Comparison of ENCODE assay signal across 10 mouse cellular contexts in genomic region chr1:135725936-135726335, GRCm38 (mm10). TPM values are rescaled to one million over a fixed set of nuclear protein-coding genes. Genes with fewer than 3 reads are reported as not detected.
DNase-seq lines count a peak whose midpoint lies in the region; ATAC-seq and TF ChIP-seq lines count a peak whose summit lies in the region.
"Had no signal": no experiment of that assay in that cellular context is flagged by ENCODE, and none has a peak within 500 bp of the region (broad histone marks: within the 10 kb centered on the region; RNA-seq: fewer than 3 reads in every experiment).

No protein-coding gene starts in this region.

- H3K4me1 ChIP-seq in kidney, adult 2 months (ENCODE audit: control insufficient read depth, insufficient read depth, low read length): no peaks in the 10 kb centered on the region
- H3K4me1 ChIP-seq in kidney, embryonic 16.5 days (ENCODE audit: insufficient read depth, low read length): peaks cover 28% of the 10 kb centered on the region

- H3K9ac ChIP-seq in kidney, embryonic 16.5 days (replicated peaks; ENCODE audit: low read length): no peak overlapping the region

- no peaks in the 10 kb centered on the region for H3K27me3 ChIP-seq in kidney, adult 2 months (replicated peaks; ENCODE audit: control insufficient read depth, insufficient read depth, low read length)
- H3K27me3 ChIP-seq in kidney, embryonic 16.5 days (ENCODE audit: insufficient read depth, low read length): no peaks in the 10 kb centered on the region
- H3K27me3 ChIP-seq: Patski had no signal

- H3K27ac ChIP-seq in kidney, adult 2 months (ENCODE audit: insufficient read depth, low read depth, low read length): no peak overlapping the region
- H3K27ac ChIP-seq in kidney, embryonic 16.5 days (ENCODE audit: low read length): no peak overlapping the region

- no peaks in the 10 kb centered on the region for H3K36me3 ChIP-seq in kidney, adult 2 months (ENCODE audit: control insufficient read depth, insufficient read depth, low read length)
- H3K36me3 ChIP-seq in kidney, embryonic 16.5 days (ENCODE audit: insufficient read depth, low read length): no peaks in the 10 kb centered on the region

- TF ChIP-seq CTCF in kidney, adult 2 months (conservative IDR thresholded peaks at IDR 0.05; ENCODE audit: insufficient read depth, insufficient read length, low read depth, low read length): no peak

- WGBS in kidney, adult 2 months: 52% methylated on average over 7 of the region's 7 CpGs
- WGBS in kidney, embryonic 16.5 days: 47% methylated on average over 7 of the region's 7 CpGs

- no peak for ATAC-seq in kidney, embryonic 16.5 days (ENCODE audit: low FRiP score, low TSS enrichment)
- peak; percentile 24; the same call in 1 of the 2 replicates for ATAC-seq in megakaryocyte progenitor cell, adult 5-6 weeks (replicated peaks; ENCODE audit: poor library complexity)
- ATAC-seq: Patski had no signal

- no peak overlapping the region for H3K4me2 ChIP-seq in kidney, embryonic 16.5 days (replicated peaks; ENCODE audit: low read depth, low read length)

- no peak overlapping the region for H3K4me3 ChIP-seq in kidney, adult 2 months (ENCODE audit: insufficient read depth, low read depth, low read length)
- H3K4me3 ChIP-seq in kidney, embryonic 16.5 days (ENCODE audit: low read length): no peak overlapping the region

- peak; percentile 78 for DNase-seq in kidney, adult 2 months
- peak; percentile 82 for DNase-seq in T-cell, adult 2 months (ENCODE audit: low spot score)
- peak; percentile 82 for DNase-seq in induced T-regulatory cell, adult 2 months (ENCODE audit: low read depth)
- DNase-seq in frontal cortex, adult 2 months (ENCODE audit: extremely low spot score in 1 of 2, low spot score in 1 of 2): no peak
- DNase-seq in left cerebral cortex, adult 18-20 months (ENCODE audit: low spot score in 2 of 2): no peak
- no peak for DNase-seq in Muller cell, postnatal 12 days (ENCODE audit: inconsistent ontology term)
- DNase-seq: liver had no signal

- no peak for TF ChIP-seq POLR2A in kidney, adult 2 months (IDR thresholded peaks at IDR 0.05; ENCODE audit: low read depth, low read length)

- H3K9me3 ChIP-seq in kidney, embryonic 16.5 days (ENCODE audit: low read length): no peaks in the 10 kb centered on the region

RNA-seq across cellular contexts. Expression of gene Csrp1, which starts 6.1 kb away (rescaled TPM):
- 122 and 124 TPM in 2 replicates for polyA plus RNA-seq in kidney, adult 2 months (2012; rRNA removed)
- polyA plus RNA-seq in kidney, embryonic 16.5 days (2015; fragmentation: Nextera tagmentation; extraction: Ambion mirVana): 141 and 157 TPM in 2 replicates
- 103 and 106 TPM in 2 replicates for total RNA-seq in megakaryocyte progenitor cell, adult 5-6 weeks (2015)
- 104 and 113 TPM in 2 replicates for total RNA-seq in megakaryocyte progenitor cell, adult 5-6 weeks (2017)
- 205 and 232 TPM in 2 replicates for polyA plus RNA-seq in frontal cortex, adult 2 months (2012; rRNA removed)
- total RNA-seq in left cerebral cortex, adult 18-20 months (2021): 100 to 1,000 TPM; 219 to 238 TPM

RNA-seq across cellular contexts. Expression of gene Phlda3, which starts 40.0 kb away (rescaled TPM):
- polyA plus RNA-seq in kidney, adult 2 months (2012; rRNA removed): 37.2 and 40.0 TPM in 2 replicates
- 79.6 and 87.5 TPM in 2 replicates for polyA plus RNA-seq in kidney, embryonic 16.5 days (2015; fragmentation: Nextera tagmentation; extraction: Ambion mirVana)
- total RNA-seq in megakaryocyte progenitor cell, adult 5-6 weeks (2015): 0.61 and 1.1 TPM in 2 replicates
- total RNA-seq in megakaryocyte progenitor cell, adult 5-6 weeks (2017): not detected in 2 replicates
- polyA plus RNA-seq in frontal cortex, adult 2 months (2012; rRNA removed): 33.6 and 41.1 TPM in 2 replicates
- total RNA-seq in left cerebral cortex, adult 18-20 months (2021): 10 to 100 TPM; 19.7 to 21.4 TPM

RNA-seq across cellular contexts. Expression of gene Tnni1, which starts 53.3 kb away (rescaled TPM):
- polyA plus RNA-seq in kidney, adult 2 months (2012; rRNA removed): 5.8 TPM in 1 of 2 replicates, not detected in the other
- polyA plus RNA-seq in kidney, embryonic 16.5 days (2015; fragmentation: Nextera tagmentation; extraction: Ambion mirVana): 21.9 and 23.5 TPM in 2 replicates
- total RNA-seq in megakaryocyte progenitor cell, adult 5-6 weeks (2015): not detected in 2 replicates
- not detected in 2 replicates for total RNA-seq in megakaryocyte progenitor cell, adult 5-6 weeks (2017)
- 10.5 and 11.3 TPM in 2 replicates for polyA plus RNA-seq in frontal cortex, adult 2 months (2012; rRNA removed)
- total RNA-seq in left cerebral cortex, adult 18-20 months (2021): 1 to 10 TPM; 1.5 to 1.7 TPM

Comparison
In these comparisons a context has a peak if more than half of its experiments do, and no peak if none do; other contexts are left out.
1. DNase-seq: peak in kidney, adult 2 months (single experiment), T-cell, adult 2 months (single experiment) and induced T-regulatory cell, adult 2 months (single experiment); none in frontal cortex, adult 2 months (0 of 2), left cerebral cortex, adult 18-20 months (0 of 2) and Muller cell, postnatal 12 days (single experiment).